Mouse (Mus musculus): ENCODE results near the gene Ubxn1.
"Not testable (repeated sequence)": the region's sequence is repeated elsewhere in the genome, so short reads cannot be mapped to it uniquely, and the experiment has no call there.

DNA sequence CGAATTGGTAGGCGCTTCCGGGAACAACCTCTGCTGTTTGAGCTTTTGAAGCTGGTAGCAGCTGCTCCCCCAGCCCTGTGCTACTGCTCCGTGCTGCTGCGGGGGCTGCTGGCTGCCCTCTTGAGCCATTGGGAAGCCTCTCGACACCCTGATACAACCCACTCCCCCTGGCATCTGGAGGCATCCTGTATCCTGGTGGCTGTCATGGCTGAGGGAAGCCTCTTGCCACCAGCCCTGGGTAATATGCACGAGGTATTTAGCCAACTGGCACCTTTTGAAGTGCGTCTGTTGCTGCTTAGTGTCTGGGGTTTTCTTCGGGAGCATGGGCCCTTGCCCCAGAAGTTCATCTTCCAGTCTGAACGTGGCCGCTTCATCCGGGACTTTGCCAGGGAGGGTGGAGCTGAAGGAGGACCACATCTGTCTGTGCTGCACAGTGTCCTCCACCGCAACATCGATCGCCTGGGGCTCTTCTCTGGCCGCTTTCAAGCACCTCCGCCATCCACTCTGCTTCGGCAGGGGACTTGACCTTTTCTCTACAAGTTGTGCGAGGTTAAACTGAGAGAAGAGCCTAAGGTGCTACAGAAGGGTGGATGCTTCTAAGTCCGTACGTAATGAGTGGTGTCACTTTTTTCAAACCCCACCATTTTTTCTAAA is 26.0 kb downstream of the Ubxn1 start:
- not testable (repeated sequence) for TF ChIP-seq POLR2A (IDR thresholded peaks at IDR 0.05; ENCODE audit: borderline replicate concordance, insufficient read depth, low read length); CTCF (IDR thresholded peaks at IDR 0.05; ENCODE audit: borderline replicate concordance, insufficient read depth, low read depth, low read length)
